Mouse (Mus musculus): Measurements from ENCODE around the gene Pkp4.

- TF ChIP-seq POLR2A (IDR thresholded peaks at IDR 0.05; ENCODE audit: low read depth, low read length) (no peak), CTCF (IDR thresholded peaks at IDR 0.05; ENCODE audit: extremely low read depth, insufficient read depth, insufficient read length, insufficient replicate concordance) (no peak)
These were observed 50.4 kb downstream of the Pkp4 start for GRCm38 (mm10) chr2:59211051-59211450.

Measured in spleen, adult 2 months (tissue).